Mouse (Mus musculus) neural tube, embryonic 13.5 days (tissue): ENCODE measurements at regions not wholly inside any gene's neighbourhood (a gene's known extent, or its start where the extent isn't known, plus 50 kb on each side); places are given as distances from the start of the nearest gene placed in this dataset.

Source experiments
- ATAC-seq: fragments of 200-750 bp; cut with Nextera tagmentation; 2 replicates; pipeline ENCODE4 v1.8.0; 2017; ENCODE audit warnings: low read depth, mild to moderate bottlenecking, moderate TSS enrichment, moderate library complexity
- H3K27ac ChIP-seq: fragments of 300-500 bp; sonication (generic); replicated peaks from 2 replicates; pipeline ENCODE4 v1.5.1; 2015; ENCODE audit warnings: moderate library complexity, mild to moderate bottlenecking, inconsistent platforms
- H3K27me3 ChIP-seq: fragments of 300-500 bp; sonication (generic); 2 replicates; pipeline ENCODE4 v1.6.1; 2015; ENCODE audit warnings: mild to moderate bottlenecking, inconsistent platforms
- H3K36me3 ChIP-seq: fragments of 300-500 bp; sonication (generic); 2 replicates; pipeline ENCODE4 v1.6.1; 2015; ENCODE audit warnings: mild to moderate bottlenecking, inconsistent platforms
- H3K4me1 ChIP-seq: fragments of 300-500 bp; sonication (generic); replicated peaks from 2 replicates; pipeline ENCODE4 v1.6.1; 2015; ENCODE audit warnings: inconsistent platforms
- H3K4me2 ChIP-seq: fragments of 300-500 bp; sonication (generic); 2 replicates; pipeline ENCODE4 v1.6.1; 2015; ENCODE audit warnings: inconsistent platforms, mild to moderate bottlenecking, moderate library complexity
- H3K4me3 ChIP-seq: fragments of 300-500 bp; sonication (generic); 2 replicates; pipeline ENCODE4 v1.5.1; 2015; ENCODE audit warnings: mild to moderate bottlenecking, inconsistent platforms
- H3K9ac ChIP-seq: fragments of 300-500 bp; sonication (generic); 2 replicates; pipeline ENCODE4 v1.6.1; 2015; ENCODE audit warnings: moderate library complexity, mild to moderate bottlenecking, inconsistent platforms
- H3K9me3 ChIP-seq: fragments of 300-500 bp; sonication (generic); 2 replicates; pipeline ENCODE4 v1.6.1; 2016; ENCODE audit warnings: inconsistent platforms
- WGBS: fragments of 180-500 bp; shearing (Covaris S2); methylation state at CpG from one replicate; pipeline ENCODE4 v1.1.7; 2015; 5-methylcytosine and 5-hydroxymethylcytosine counted together

- whole genome bisulfite sequencing, result 80% methylated on average over 4 of the region's 4 CpGs
- ATAC-seq, result no peak
Measured at GRCm38 (mm10) chr7:83312172-83312571, 272.6 kb upstream of the Tmc3 start.

GRCm38 (mm10) chr7:83329809-83330412, 254.8 kb upstream of the Tmc3 start:
- no peak overlapping the region for H3K9ac ChIP-seq
- no peak overlapping the region for H3K4me3 ChIP-seq
- no peak for ATAC-seq
- H3K9me3 ChIP-seq, result no peaks in the 10 kb centered on the region
- H3K4me1 ChIP-seq, result peaks cover 10% of the 10 kb centered on the region
- H3K27me3 ChIP-seq, result no peaks in the 10 kb centered on the region
- H3K27ac ChIP-seq, result peak overlapping the region; percentile 52; the same call in 1 of the 2 replicates
- no peaks in the 10 kb centered on the region for H3K36me3 ChIP-seq
- H3K4me2 ChIP-seq, result no peak overlapping the region
- 16% methylated on average over 5 of the region's 5 CpGs for WGBS

More at GRCm38 (mm10) chr7:83312172-83312571, 272.6 kb upstream of the Tmc3 start:
- Histone ChIP-seq H3K27ac (no peak overlapping the region), H3K4me1 (no peaks in the 10 kb centered on the region), H3K9ac (no peak overlapping the region), H3K4me3 (no peak overlapping the region), H3K27me3 (no peaks in the 10 kb centered on the region), H3K36me3 (no peaks in the 10 kb centered on the region), H3K9me3 (0 out of 2 replicates have a peak, but pooled peaks cover 3% of the 10 kb centered on the region), H3K4me2 (no peak overlapping the region)

GRCm38 (mm10) chr7:83347103-83347754, 237.5 kb upstream of the Tmc3 start:
- no peak overlapping the region for H3K4me2 ChIP-seq
- H3K4me3 ChIP-seq, result no peak overlapping the region
- 68% methylated on average over 5 of the region's 5 CpGs for WGBS
- H3K9me3 ChIP-seq, result no peaks in the 10 kb centered on the region
- no peaks in the 10 kb centered on the region for H3K4me1 ChIP-seq
- no peak for ATAC-seq
- no peaks in the 10 kb centered on the region for H3K27me3 ChIP-seq
- no peak overlapping the region for H3K9ac ChIP-seq
- no peak overlapping the region for H3K27ac ChIP-seq
- H3K36me3 ChIP-seq, result no peaks in the 10 kb centered on the region

DNA sequence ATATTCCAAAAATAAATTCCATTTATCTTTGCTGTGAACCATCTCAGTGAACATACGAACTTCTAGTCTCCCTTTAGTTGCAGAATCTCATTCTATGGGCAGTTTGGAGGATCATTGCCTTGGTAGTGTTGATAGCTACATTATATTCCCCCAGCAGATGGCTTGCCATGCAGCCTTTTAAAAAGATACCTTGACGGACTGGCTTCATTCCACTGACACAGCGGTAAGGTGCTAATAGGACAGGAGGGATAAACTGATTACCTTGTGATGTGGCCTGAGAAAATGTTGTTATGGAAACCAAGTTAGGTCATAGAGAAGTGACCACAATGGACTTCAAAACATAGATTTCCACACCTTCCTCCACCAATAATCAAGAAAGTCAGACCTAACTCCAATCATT, 215.5 kb upstream of the Tmc3 start:
- 80% methylated on average over 3 of the region's 3 CpGs for WGBS
- no peak overlapping the region for H3K27ac ChIP-seq
- no peaks in the 10 kb centered on the region for H3K4me1 ChIP-seq
- ATAC-seq, result no peak
- no peaks in the 10 kb centered on the region for H3K27me3 ChIP-seq
- H3K36me3 ChIP-seq, result no peaks in the 10 kb centered on the region
- no peak overlapping the region for H3K4me2 ChIP-seq
- no peak overlapping the region for H3K9ac ChIP-seq
- H3K4me3 ChIP-seq, result no peak overlapping the region
- H3K9me3 ChIP-seq, result no peaks in the 10 kb centered on the region

- ATAC-seq, result no peak
- H3K9me3 ChIP-seq, result no peaks in the 10 kb centered on the region
- no peak overlapping the region for H3K27ac ChIP-seq
- no peaks in the 10 kb centered on the region for H3K36me3 ChIP-seq
- no peak overlapping the region for H3K4me3 ChIP-seq
- no peaks in the 10 kb centered on the region for H3K4me1 ChIP-seq
- no peak overlapping the region for H3K4me2 ChIP-seq
- no peaks in the 10 kb centered on the region for H3K27me3 ChIP-seq
- H3K9ac ChIP-seq, result no peak overlapping the region
- WGBS, result 82% methylated on average over 6 of the region's 6 CpGs
Measured at GRCm38 (mm10) chr7:83369605-83370004, 215.1 kb upstream of the Tmc3 start.

GRCm38 (mm10) chr7:83376826-83377225, 207.9 kb upstream of the Tmc3 start:
- Histone ChIP-seq H3K27ac (no peak overlapping the region), H3K9ac (no peak overlapping the region), H3K9me3 (no peaks in the 10 kb centered on the region), H3K27me3 (no peaks in the 10 kb centered on the region), H3K4me1 (peaks cover 3% of the 10 kb centered on the region; the same call in 1 of the 2 replicates), H3K36me3 (no peaks in the 10 kb centered on the region), H3K4me3 (no peak overlapping the region), H3K4me2 (no peak overlapping the region)
- no peak for ATAC-seq
- WGBS, result 76% methylated on average over 1 of the region's 1 CpGs

- no peak for ATAC-seq
- Histone ChIP-seq H3K27me3 (no peaks in the 10 kb centered on the region), H3K4me1 (peaks cover 16% of the 10 kb centered on the region), H3K36me3 (no peaks in the 10 kb centered on the region), H3K27ac (no peak overlapping the region), H3K9me3 (no peaks in the 10 kb centered on the region), H3K4me2 (no peak overlapping the region), H3K9ac (no peak overlapping the region), H3K4me3 (no peak overlapping the region)
- 66% methylated on average over 7 of the region's 7 CpGs for WGBS
Measured at GRCm38 (mm10) chr7:83381381-83382181, 203.1 kb upstream of the Tmc3 start.

GRCm38 (mm10) chr7:83382803-83383363, 201.8 kb upstream of the Tmc3 start:
- peak; percentile 98 for ATAC-seq
- Histone ChIP-seq H3K4me2 (peak overlapping the region; percentile 39), H3K4me3 (no peak overlapping the region), H3K9ac (no peak overlapping the region), H3K9me3 (no peaks in the 10 kb centered on the region), H3K27ac (peak overlapping the region; percentile 78), H3K27me3 (no peaks in the 10 kb centered on the region), H3K4me1 (peaks cover 16% of the 10 kb centered on the region), H3K36me3 (no peaks in the 10 kb centered on the region)
- WGBS, result 18% methylated on average over 8 of the region's 8 CpGs

GRCm38 (mm10) chr7:83391388-83391787, 193.3 kb upstream of the Tmc3 start:
- no peak for ATAC-seq
- H3K4me3 ChIP-seq, result no peak overlapping the region
- H3K27me3 ChIP-seq, result no peaks in the 10 kb centered on the region
- H3K27ac ChIP-seq, result no peak overlapping the region
- no peaks in the 10 kb centered on the region for H3K9me3 ChIP-seq
- no peak overlapping the region for H3K4me2 ChIP-seq
- WGBS, result 70% methylated on average over 5 of the region's 5 CpGs
- no peak overlapping the region for H3K9ac ChIP-seq
- no peaks in the 10 kb centered on the region for H3K36me3 ChIP-seq
- peaks cover 6% of the 10 kb centered on the region; the same call in 1 of the 2 replicates for H3K4me1 ChIP-seq

DNA sequence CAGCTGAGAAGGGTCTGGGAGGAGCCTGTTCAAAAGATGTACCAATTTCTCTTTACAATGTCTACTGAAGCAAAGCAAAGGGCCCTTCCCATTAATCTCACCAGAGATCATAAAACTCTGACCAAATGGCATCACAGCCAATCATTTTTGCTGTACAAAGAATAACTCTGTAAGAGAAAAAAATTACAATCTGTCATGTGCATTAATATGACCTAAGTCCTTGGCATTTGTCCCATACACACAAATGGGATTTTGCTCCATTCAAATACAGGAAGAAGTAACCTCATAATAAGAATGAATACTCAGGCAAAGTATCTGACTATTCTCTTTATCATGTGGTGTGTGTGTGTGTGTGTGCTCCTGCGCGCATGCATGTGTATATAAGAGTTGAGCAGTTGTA, 192.5 kb upstream of the Tmc3 start:
- H3K4me3 ChIP-seq, result no peak overlapping the region
- H3K4me1 ChIP-seq, result peaks cover 6% of the 10 kb centered on the region; the same call in 1 of the 2 replicates
- no peak for ATAC-seq
- no peak overlapping the region for H3K9ac ChIP-seq
- no peak overlapping the region for H3K27ac ChIP-seq
- no peak overlapping the region for H3K4me2 ChIP-seq
- no peaks in the 10 kb centered on the region for H3K27me3 ChIP-seq
- WGBS, result 96% methylated on average over 2 of the region's 2 CpGs
- H3K9me3 ChIP-seq, result no peaks in the 10 kb centered on the region
- H3K36me3 ChIP-seq, result no peaks in the 10 kb centered on the region

- Histone ChIP-seq H3K4me1 (peaks cover 6% of the 10 kb centered on the region; the same call in 1 of the 2 replicates), H3K9me3 (no peaks in the 10 kb centered on the region), H3K27ac (no peak overlapping the region), H3K36me3 (no peaks in the 10 kb centered on the region), H3K4me2 (no peak overlapping the region), H3K4me3 (no peak overlapping the region), H3K9ac (no peak overlapping the region), H3K27me3 (no peaks in the 10 kb centered on the region)
- no peak for ATAC-seq
Measured at GRCm38 (mm10) chr7:83392625-83393024, 192.1 kb upstream of the Tmc3 start.

- Histone ChIP-seq H3K4me1 (peaks cover 6% of the 10 kb centered on the region; the same call in 1 of the 2 replicates), H3K4me2 (no peak overlapping the region), H3K9ac (no peak overlapping the region), H3K9me3 (no peaks in the 10 kb centered on the region), H3K27me3 (no peaks in the 10 kb centered on the region), H3K36me3 (no peaks in the 10 kb centered on the region), H3K4me3 (no peak overlapping the region), H3K27ac (no peak overlapping the region)
- 70% methylated on average over 2 of the region's 2 CpGs for WGBS
- ATAC-seq, result no peak
Measured at GRCm38 (mm10) chr7:83394156-83394555, 190.6 kb upstream of the Tmc3 start.
